Mouse (Mus musculus): ENCODE data around the gene Cacna2d2.
A peak's percentile ranks its signal among the peaks of the same experiment; 100 is the strongest.

Cacna2d2 gene

GRCm38 (mm10) chr9:107500708-107501286 is 101.4 kb downstream of the Cacna2d2 start:
- DNase-seq (ENCODE audit: low spot score) = no peak

GRCm38 (mm10) chr9:107502131-107502846 is 102.9 kb downstream of the Cacna2d2 start:
- DNase-seq (ENCODE audit: low spot score) = no peak

GRCm38 (mm10) chr9:107504662-107505537 is 105.5 kb downstream of the Cacna2d2 start:
- DNase-seq (ENCODE audit: low spot score) = no peak

GRCm38 (mm10) chr9:107508266-107508665 is 108.9 kb downstream of the Cacna2d2 start:
- peak; percentile 53 for DNase-seq (ENCODE audit: low spot score)

GRCm38 (mm10) chr9:107510384-107511100 is 111.1 kb downstream of the Cacna2d2 start:
- no peak for DNase-seq (ENCODE audit: low spot score)

GRCm38 (mm10) chr9:107511436-107511835 is 112.0 kb downstream of the Cacna2d2 start:
- no peak for DNase-seq (ENCODE audit: low spot score)

GRCm38 (mm10) chr9:107512326-107512725 is 112.9 kb downstream of the Cacna2d2 start:
- DNase-seq (ENCODE audit: low spot score) = no peak

GRCm38 (mm10) chr9:107514303-107514955 is 115.0 kb downstream of the Cacna2d2 start:
- DNase-seq (ENCODE audit: low spot score) = peak; percentile 84

GRCm38 (mm10) chr9:107520331-107520730 is 120.9 kb downstream of the Cacna2d2 start:
- DNase-seq (ENCODE audit: low spot score) = no peak

GRCm38 (mm10) chr9:107521190-107521589 is 121.8 kb downstream of the Cacna2d2 start:
- DNase-seq (ENCODE audit: low spot score) = no peak

GRCm38 (mm10) chr9:107521711-107522399 is 122.4 kb downstream of the Cacna2d2 start:
- DNase-seq (ENCODE audit: low spot score) = no peak

- no peak for DNase-seq (ENCODE audit: low spot score)
These were observed 122.9 kb downstream of the Cacna2d2 start for GRCm38 (mm10) chr9:107522400-107522711.

- peak; percentile 71 for DNase-seq (ENCODE audit: low spot score)
These were observed 127.0 kb downstream of the Cacna2d2 start for GRCm38 (mm10) chr9:107526198-107527026.

- DNase-seq (ENCODE audit: low spot score) = peak; percentile 95
These were observed 134.5 kb downstream of the Cacna2d2 start, which contains the start of gene Tmem115 for GRCm38 (mm10) chr9:107533791-107534407. Tmem115 (plus strand) TSS chr9:107533945.

- DNase-seq (ENCODE audit: low spot score) = no peak
These were observed 135.2 kb downstream of the Cacna2d2 start for GRCm38 (mm10) chr9:107534408-107535202.

GRCm38 (mm10) chr9:107538231-107538630 is 138.8 kb downstream of the Cacna2d2 start:
- no peak for DNase-seq (ENCODE audit: low spot score)

GRCm38 (mm10) chr9:107538711-107539110 is 139.3 kb downstream of the Cacna2d2 start:
- DNase-seq (ENCODE audit: low spot score) = no peak

- no peak for DNase-seq (ENCODE audit: low spot score)
These were observed 140.5 kb downstream of the Cacna2d2 start for GRCm38 (mm10) chr9:107539940-107540339.

- no peak for DNase-seq (ENCODE audit: low spot score)
These were observed 141.0 kb downstream of the Cacna2d2 start for GRCm38 (mm10) chr9:107540420-107540819.
